Mouse (Mus musculus) myocyte (in vitro differentiated cells): ENCODE results near the gene Itgam.

Experiments
- CEBPB ChIP-seq: IDR thresholded peaks from 2 replicates; pipeline ENCODE4 v1.6.1; 2011; ENCODE audit warnings: mild to moderate bottlenecking, moderate library complexity; ENCODE audit not compliant: poor library complexity, insufficient read depth, severe bottlenecking
- E2F4 ChIP-seq: IDR thresholded peaks from one replicate; pipeline ENCODE4 v1.6.1; 2011; ENCODE audit warnings: mild to moderate bottlenecking, control low read depth, moderate library complexity; ENCODE audit not compliant: insufficient read depth
- MAX ChIP-seq: IDR thresholded peaks from one replicate; pipeline ENCODE4 v1.6.1; 2011; ENCODE audit warnings: low read depth, mild to moderate bottlenecking, control low read depth
- MYOG ChIP-seq, 3 experiments: IDR thresholded peaks; one replicate each; pipeline ENCODE4 v1.6.1; 2011; ENCODE audit warnings: control low read depth in 2 of 3, low read depth in 2 of 3, mild to moderate bottlenecking in 2 of 3; ENCODE audit not compliant: insufficient read length in 2 of 3, control insufficient read depth in 1 of 3, insufficient read depth in 1 of 3
- POLR2A ChIP-seq: IDR thresholded peaks from one replicate; pipeline ENCODE4 v1.6.1; 2011; ENCODE audit warnings: low read depth, mild to moderate bottlenecking, control low read depth, moderate library complexity; ENCODE audit not compliant: insufficient read length
- REST ChIP-seq: IDR thresholded peaks from one replicate; pipeline ENCODE4 v1.6.1; 2011; ENCODE audit warnings: mild to moderate bottlenecking, control low read depth, moderate library complexity; ENCODE audit not compliant: insufficient read depth, insufficient read length
- SRF ChIP-seq: IDR thresholded peaks from one replicate; pipeline ENCODE4 v1.6.1; 2011; ENCODE audit warnings: low read depth; ENCODE audit not compliant: control insufficient read depth, insufficient read length
- TCF12 ChIP-seq: IDR thresholded peaks from one replicate; pipeline ENCODE4 v1.6.1; 2011; ENCODE audit warnings: mild to moderate bottlenecking, control low read depth; ENCODE audit not compliant: poor library complexity, insufficient read depth, severe bottlenecking
- TCF3 ChIP-seq: IDR thresholded peaks from one replicate; pipeline ENCODE4 v1.6.1; 2011; ENCODE audit warnings: low read depth, control low read depth; ENCODE audit not compliant: insufficient read length
- USF1 ChIP-seq: IDR thresholded peaks from one replicate; pipeline ENCODE4 v1.6.1; 2011; ENCODE audit warnings: low read depth, mild to moderate bottlenecking, control low read depth, moderate library complexity

DNA sequence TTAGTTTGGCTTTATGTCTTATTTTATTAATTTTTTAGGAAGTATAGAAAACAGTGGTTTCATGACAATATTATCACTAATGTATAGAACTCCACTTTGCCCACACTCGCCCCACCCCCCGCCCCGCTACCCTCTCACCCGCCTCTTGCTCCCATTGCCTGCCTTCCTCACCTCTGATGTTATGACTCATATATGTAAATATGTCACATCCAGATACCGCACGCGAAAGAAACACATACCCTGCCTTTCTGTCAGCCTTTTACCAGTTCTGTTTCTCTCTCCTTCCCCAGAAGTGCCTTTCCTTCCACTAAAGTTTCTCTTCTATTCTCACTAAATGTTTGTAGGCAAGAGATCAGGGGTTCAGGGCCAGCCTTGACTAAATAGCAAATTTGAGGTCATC lies 104.0 kb downstream of the Itgam start:
- TF ChIP-seq USF1 (no peak), POLR2A (no peak), SRF (no peak), TCF12 (no peak), E2F4 (no peak), MAX (no peak), REST (no peak), TCF3 (no peak), MYOG (IDR thresholded peaks at IDR 0.05; ENCODE audit: control insufficient read depth in 1 of 3, insufficient read depth in 1 of 3, insufficient read length in 2 of 3, low read depth in 2 of 3) (no peak), CEBPB (no peak)
